Mouse (Mus musculus) lung, embryonic 14.5 days (tissue): ENCODE measurements at regions not wholly inside any gene's neighbourhood (a gene's known extent, or its start where the extent isn't known, plus 50 kb on each side); places are given as distances from the start of the nearest gene placed in this dataset.
A peak's percentile ranks its signal among the peaks of the same experiment; 100 is the strongest.

Experiments used
- ATAC-seq: fragments of 200-750 bp; cut with Nextera tagmentation; 2 replicates; pipeline ENCODE4 v1.8.0; 2017; ENCODE audit warnings: mild to moderate bottlenecking, moderate TSS enrichment, moderate library complexity; ENCODE audit not compliant: insufficient read depth
- DNase-seq: peaks from one replicate; pipeline ENCODE4 v3.0.0-alpha.2; 2015
- H3K27ac ChIP-seq: fragments of 300-500 bp; sonication (generic); 2 replicates; pipeline ENCODE4 v1.5.1; 2014; ENCODE audit warnings: low read depth, mild to moderate bottlenecking, moderate library complexity
- H3K27me3 ChIP-seq: fragments of 300-500 bp; sonication (generic); 2 replicates; pipeline ENCODE4 v1.6.1; 2014; ENCODE audit warnings: low read length, control low read depth; ENCODE audit not compliant: insufficient read depth
- H3K36me3 ChIP-seq: fragments of 300-500 bp; sonication (generic); 2 replicates; pipeline ENCODE4 v1.6.1; 2014; ENCODE audit warnings: control low read depth; ENCODE audit not compliant: insufficient read depth
- H3K4me1 ChIP-seq: fragments of 300-500 bp; sonication (generic); 2 replicates; pipeline ENCODE4 v1.6.1; 2014; ENCODE audit warnings: antibody characterized with exemption, control low read depth; ENCODE audit not compliant: insufficient read depth
- H3K4me2 ChIP-seq: fragments of 300-500 bp; sonication (generic); 2 replicates; pipeline ENCODE4 v1.6.1; 2014; ENCODE audit warnings: mild to moderate bottlenecking
- H3K4me3 ChIP-seq: fragments of 300-500 bp; sonication (generic); 2 replicates; pipeline ENCODE4 v1.5.1; 2014; ENCODE audit warnings: low read depth, low read length
- H3K9ac ChIP-seq: fragments of 300-500 bp; sonication (generic); 2 replicates; pipeline ENCODE4 v1.6.1; 2014
- H3K9me3 ChIP-seq: fragments of 300-500 bp; sonication (generic); 2 replicates; pipeline ENCODE4 v1.6.1; 2016; ENCODE audit warnings: low read depth, low read length, control low read depth
- CTCF ChIP-seq: IDR thresholded peaks from 2 replicates; pipeline ENCODE4 v1.5.1; 2016; ENCODE audit warnings: antibody characterized with exemption, low read depth
- WGBS: fragments of 180-500 bp; shearing (Covaris S2); extraction: QIAGEN DNeasy Blood & Tissue Kit; methylation state at CpG from one replicate; pipeline ENCODE4 v1.1.7; 2014; 5-methylcytosine and 5-hydroxymethylcytosine counted together

DNA sequence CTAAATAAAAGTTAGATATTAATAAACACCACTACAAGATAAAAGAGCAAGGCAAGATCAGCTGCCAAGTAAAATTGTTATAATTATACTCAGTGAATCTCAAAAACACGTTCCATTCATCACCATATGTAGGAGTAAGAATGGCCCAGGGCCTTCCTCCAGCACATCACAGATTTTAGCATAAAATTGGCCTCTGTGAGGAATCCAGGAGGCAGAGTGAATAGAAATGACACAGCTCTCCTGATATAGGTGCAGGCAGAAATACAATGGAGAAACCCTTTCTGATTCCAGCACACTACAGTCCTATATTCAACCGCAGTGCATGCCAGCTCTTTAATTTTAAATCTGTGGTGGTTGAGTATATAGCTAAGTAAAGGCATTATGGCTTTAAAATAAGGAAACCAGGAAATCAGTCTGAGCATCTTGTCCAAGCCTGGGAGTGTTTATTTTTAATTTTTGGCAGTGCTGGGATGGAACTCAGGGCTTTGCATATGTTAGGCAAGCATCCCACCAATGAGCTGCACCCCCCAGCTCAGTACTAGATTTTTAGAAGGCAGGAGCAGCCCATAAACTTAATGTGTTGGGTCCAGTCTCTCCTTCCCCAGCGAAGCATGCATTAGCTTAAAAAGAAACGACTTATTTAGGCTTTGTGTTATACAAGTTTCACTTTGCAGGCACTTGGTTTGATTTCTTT lies 158.3 kb upstream of the Ptprz1 start:
- Histone ChIP-seq H3K9ac (no peak overlapping the region), H3K4me1 (no peaks in the 10 kb centered on the region), H3K4me2 (no peak overlapping the region), H3K36me3 (no peaks in the 10 kb centered on the region), H3K9me3 (no peaks in the 10 kb centered on the region), H3K4me3 (no peak overlapping the region), H3K27ac (no peak overlapping the region), H3K27me3 (no peaks in the 10 kb centered on the region)
- ATAC-seq (no peak), DNase-seq (peak; percentile 4)
- 74% methylated on average over 4 of the region's 4 CpGs for WGBS
- TF ChIP-seq CTCF, result no peak

DNA sequence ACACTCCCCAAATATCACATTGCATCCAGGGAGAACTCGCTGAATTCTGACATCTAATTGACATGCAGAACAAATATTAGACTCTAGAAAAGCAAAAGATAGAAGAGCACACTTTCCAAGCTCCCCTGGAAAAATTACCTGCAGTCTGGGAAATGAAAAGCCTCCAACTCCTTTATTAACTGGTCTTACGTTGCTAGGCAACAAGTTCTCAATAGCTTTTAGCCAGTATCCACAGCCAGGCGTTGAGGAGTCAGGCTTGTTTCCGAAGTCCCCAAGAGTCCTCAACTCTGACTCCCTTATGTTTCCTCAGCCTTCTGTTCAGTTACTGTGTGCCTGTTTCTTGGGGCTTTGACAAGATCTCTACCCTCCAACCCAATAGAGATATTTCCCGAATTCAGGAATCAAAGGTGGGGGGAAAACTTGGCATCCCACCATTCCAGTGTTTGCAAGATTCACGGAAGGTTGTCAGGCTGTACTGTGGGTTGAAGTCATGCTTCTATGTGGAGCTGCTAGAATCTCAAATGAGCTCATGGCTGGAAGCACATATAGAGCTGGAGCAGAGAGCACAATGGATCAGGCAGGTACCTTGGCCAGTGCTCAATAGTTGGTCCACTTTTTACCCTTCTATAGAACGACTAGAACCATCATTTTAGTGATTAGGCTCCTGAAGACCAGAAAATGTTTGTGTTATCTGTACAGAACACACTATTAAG lies 159.0 kb upstream of the Ptprz1 start:
- ATAC-seq (no peak), DNase-seq (peak; percentile 19)
- no peaks in the 10 kb centered on the region for H3K9me3 ChIP-seq
- no peaks in the 10 kb centered on the region for H3K36me3 ChIP-seq
- no peak for TF ChIP-seq CTCF
- no peak overlapping the region for H3K4me2 ChIP-seq
- no peak overlapping the region for H3K4me3 ChIP-seq
- no peaks in the 10 kb centered on the region for H3K4me1 ChIP-seq
- 51% methylated on average over 7 of the region's 7 CpGs for WGBS
- H3K9ac ChIP-seq, result no peak overlapping the region
- H3K27ac ChIP-seq, result no peak overlapping the region
- H3K27me3 ChIP-seq, result no peaks in the 10 kb centered on the region

DNA sequence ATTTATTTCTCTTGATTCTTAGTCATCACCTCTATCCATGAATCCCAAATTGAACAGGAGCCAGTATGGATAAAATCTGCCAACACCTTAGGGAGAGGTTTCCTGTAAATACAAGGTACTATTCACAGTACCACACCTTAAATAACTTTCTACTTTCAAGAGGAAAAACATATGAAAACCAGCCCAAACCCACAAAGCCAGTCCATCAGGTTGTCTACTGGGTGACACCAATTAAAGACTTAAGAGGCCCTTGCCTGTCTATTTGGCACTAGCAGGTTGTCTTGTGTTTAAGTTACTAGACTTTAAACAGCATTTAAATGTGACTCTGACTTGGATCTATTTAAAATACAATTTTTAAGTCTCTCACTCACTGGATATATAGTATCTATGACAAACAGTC lies 177.1 kb upstream of the Ptprz1 start:
- Histone ChIP-seq H3K36me3 (no peaks in the 10 kb centered on the region), H3K4me3 (no peak overlapping the region), H3K4me1 (no peaks in the 10 kb centered on the region), H3K9me3 (no peaks in the 10 kb centered on the region), H3K27me3 (no peaks in the 10 kb centered on the region), H3K27ac (no peak overlapping the region), H3K4me2 (no peak overlapping the region), H3K9ac (no peak overlapping the region)
- ATAC-seq, result no peak
- DNase-seq, result no peak
- TF ChIP-seq CTCF, result no peak

DNA sequence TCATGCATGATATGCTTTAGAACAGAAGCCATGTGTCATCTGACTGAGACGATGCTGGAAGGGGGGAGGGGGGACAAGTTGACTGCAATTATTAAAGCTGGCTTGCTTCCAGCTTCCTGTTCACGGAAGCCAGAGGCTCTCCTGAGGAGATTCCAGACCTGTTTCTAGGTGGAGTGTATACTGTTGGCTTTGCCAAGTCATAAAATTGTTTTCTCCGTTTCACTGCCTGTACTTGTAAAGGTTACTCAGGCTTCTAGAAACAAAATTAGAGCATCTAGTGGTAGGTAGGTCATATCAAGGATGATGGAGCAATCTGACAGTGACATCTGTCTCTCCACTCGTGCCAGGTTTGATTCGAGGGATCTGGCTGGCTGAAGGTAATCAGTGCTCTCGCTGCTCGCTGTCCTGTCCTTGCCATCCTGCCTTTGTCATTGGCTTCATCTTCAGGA lies 186.6 kb upstream of the Ptprz1 start:
- Histone ChIP-seq H3K27ac (no peak overlapping the region), H3K9me3 (no peaks in the 10 kb centered on the region), H3K9ac (no peak overlapping the region), H3K27me3 (no peaks in the 10 kb centered on the region), H3K4me2 (no peak overlapping the region), H3K4me1 (no peaks in the 10 kb centered on the region), H3K36me3 (no peaks in the 10 kb centered on the region), H3K4me3 (no peak overlapping the region)
- no peak for TF ChIP-seq CTCF
- DNase-seq, result peak; percentile 17
- 60% methylated on average over 7 of the region's 7 CpGs for WGBS
- no peak for ATAC-seq

DNA sequence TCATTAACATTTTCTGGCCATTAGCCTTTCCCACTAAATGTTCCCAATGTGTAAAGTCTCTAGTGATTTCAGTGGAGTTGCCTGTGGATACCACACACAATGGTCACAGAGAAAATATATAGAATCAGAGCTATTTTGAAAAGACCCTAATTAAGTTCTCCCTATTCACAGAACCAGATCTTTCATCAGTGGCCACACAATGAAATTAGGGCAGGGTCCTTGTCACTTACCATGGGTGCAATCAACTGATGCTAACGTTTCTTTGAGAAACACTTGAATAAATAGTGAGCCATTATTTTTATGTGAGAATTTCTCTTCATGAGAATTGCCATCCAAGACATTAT lies 200.7 kb upstream of the Ptprz1 start:
- Histone ChIP-seq H3K4me3 (no peak overlapping the region), H3K4me2 (no peak overlapping the region), H3K27me3 (no peaks in the 10 kb centered on the region), H3K36me3 (no peaks in the 10 kb centered on the region), H3K9me3 (no peaks in the 10 kb centered on the region), H3K9ac (no peak overlapping the region), H3K4me1 (no peaks in the 10 kb centered on the region), H3K27ac (no peak overlapping the region)
- DNase-seq (no peak), ATAC-seq (no peak)
- TF ChIP-seq CTCF, result no peak
- 52% methylated on average over 1 of the region's 1 CpGs for WGBS

DNA sequence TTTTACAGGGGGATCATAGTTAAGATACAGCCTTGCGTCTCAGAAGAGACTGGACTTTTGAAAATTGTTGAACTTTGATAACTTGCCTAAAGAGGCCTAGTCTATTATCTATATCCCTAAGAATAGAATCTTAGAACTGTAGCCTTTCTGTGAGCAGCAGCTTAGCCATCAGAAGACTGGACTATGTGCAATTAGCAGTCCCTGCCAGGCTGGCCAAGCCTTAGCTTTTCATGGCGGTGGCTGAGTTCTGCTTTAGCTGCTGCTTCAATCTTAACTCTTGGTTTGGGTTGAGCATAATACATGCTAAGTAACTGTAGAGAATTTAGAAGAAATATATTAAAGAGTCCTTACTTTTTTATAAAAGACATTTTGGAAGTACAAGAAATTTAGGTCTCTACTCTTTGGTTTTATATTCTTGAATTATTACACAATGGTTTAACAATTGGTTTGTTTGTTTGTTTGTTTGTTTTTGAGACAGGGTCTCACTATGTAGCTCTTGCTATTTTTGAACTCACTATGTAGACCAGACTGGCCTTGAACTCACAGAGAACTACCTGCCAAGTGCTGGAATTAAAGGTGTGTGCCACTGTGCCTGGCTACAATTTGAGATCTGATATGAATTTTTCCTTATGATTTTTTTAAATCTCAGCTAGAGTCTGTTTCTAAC lies 201.2 kb upstream of the Ptprz1 start:
- Histone ChIP-seq H3K4me1 (no peaks in the 10 kb centered on the region), H3K9me3 (no peaks in the 10 kb centered on the region), H3K36me3 (no peaks in the 10 kb centered on the region), H3K9ac (no peak overlapping the region), H3K27me3 (no peaks in the 10 kb centered on the region), H3K27ac (no peak overlapping the region), H3K4me3 (no peak overlapping the region), H3K4me2 (no peak overlapping the region)
- TF ChIP-seq CTCF, result no peak
- ATAC-seq (no peak), DNase-seq (no peak)
- 89% methylated on average over 2 of the region's 2 CpGs for WGBS

GRCm38 (mm10) chr6:22671524-22671923 lies 203.8 kb upstream of the Ptprz1 start:
- no peak overlapping the region for H3K4me2 ChIP-seq
- H3K27me3 ChIP-seq, result no peaks in the 10 kb centered on the region
- no peaks in the 10 kb centered on the region for H3K9me3 ChIP-seq
- ATAC-seq (no peak), DNase-seq (no peak)
- H3K4me1 ChIP-seq, result no peaks in the 10 kb centered on the region
- no peaks in the 10 kb centered on the region for H3K36me3 ChIP-seq
- TF ChIP-seq CTCF, result no peak
- no peak overlapping the region for H3K9ac ChIP-seq
- no peak overlapping the region for H3K4me3 ChIP-seq
- H3K27ac ChIP-seq, result no peak overlapping the region
- WGBS, result 71% methylated on average over 1 of the region's 1 CpGs
